Mouse (Mus musculus): ENCODE data around the gene Slc25a44. TPM values are rescaled to one million over a fixed set of nuclear protein-coding genes. Genes with fewer than 3 reads are reported as not detected.

Slc25a44 gene
- polyA plus RNA-seq, 1 experiment from 2014 or later, result 10.6 TPM

GRCm38 (mm10) chr3:88449395-88450023 lies 24.6 kb upstream of the Slc25a44 start:
- no peak for ATAC-seq (ENCODE audit: insufficient read depth)
- Histone ChIP-seq H3K9me3 (replicated peaks) (no peaks in the 10 kb centered on the region), H3K4me3 (replicated peaks) (no peak overlapping the region), H3K27me3 (peaks cover 58% of the 10 kb centered on the region), H3K9ac (no peak overlapping the region), H3K4me1 (replicated peaks) (peaks cover 33% of the 10 kb centered on the region), H3K27ac (replicated peaks) (no peak overlapping the region), H3K4me2 (no peak overlapping the region; the same call in 1 of the 2 replicates), H3K36me3 (replicated peaks) (peaks cover 11% of the 10 kb centered on the region)
- WGBS (ENCODE audit: insufficient replicate concordance), result 20% methylated on average over 21 of the region's 21 CpGs

GRCm38 (mm10) chr3:88448443-88448842 lies 23.5 kb upstream of the Slc25a44 start:
- peaks cover 28% of the 10 kb centered on the region for H3K4me1 ChIP-seq (replicated peaks)
- ATAC-seq (ENCODE audit: insufficient read depth), result no peak
- no peak overlapping the region for H3K27ac ChIP-seq (replicated peaks)
- 46% methylated on average over 8 of the region's 8 CpGs for WGBS (ENCODE audit: insufficient replicate concordance)
- H3K9ac ChIP-seq, result no peak overlapping the region
- H3K4me2 ChIP-seq, result no peak overlapping the region
- H3K27me3 ChIP-seq, result peaks cover 55% of the 10 kb centered on the region
- H3K36me3 ChIP-seq (replicated peaks), result peaks cover 11% of the 10 kb centered on the region
- H3K4me3 ChIP-seq (replicated peaks), result no peak overlapping the region
- H3K9me3 ChIP-seq (replicated peaks), result no peaks in the 10 kb centered on the region

- ATAC-seq (ENCODE audit: insufficient read depth), result no peak
- Histone ChIP-seq H3K4me2 (no peak overlapping the region), H3K27me3 (peaks cover 48% of the 10 kb centered on the region), H3K27ac (replicated peaks) (no peak overlapping the region; the same call in 1 of the 2 replicates), H3K9ac (no peak overlapping the region), H3K4me3 (replicated peaks) (no peak overlapping the region), H3K36me3 (replicated peaks) (peaks cover 11% of the 10 kb centered on the region), H3K4me1 (replicated peaks) (peaks cover 22% of the 10 kb centered on the region), H3K9me3 (replicated peaks) (no peaks in the 10 kb centered on the region)
- 39% methylated on average over 8 of the region's 8 CpGs for WGBS (ENCODE audit: insufficient replicate concordance)
Measured at GRCm38 (mm10) chr3:88447676-88448183, 22.8 kb upstream of the Slc25a44 start.

GRCm38 (mm10) chr3:88446471-88447123 lies 21.7 kb upstream of the Slc25a44 start:
- Histone ChIP-seq H3K27me3 (peaks cover 40% of the 10 kb centered on the region), H3K4me3 (replicated peaks) (no peak overlapping the region), H3K9ac (no peak overlapping the region), H3K36me3 (replicated peaks) (peaks cover 11% of the 10 kb centered on the region), H3K27ac (replicated peaks) (no peak overlapping the region), H3K4me2 (no peak overlapping the region), H3K9me3 (replicated peaks) (no peaks in the 10 kb centered on the region), H3K4me1 (replicated peaks) (peaks cover 22% of the 10 kb centered on the region)
- ATAC-seq (ENCODE audit: insufficient read depth), result no peak
- WGBS (ENCODE audit: insufficient replicate concordance), result 32% methylated on average over 8 of the region's 8 CpGs

- Histone ChIP-seq H3K4me3 (replicated peaks) (no peak overlapping the region), H3K27ac (replicated peaks) (no peak overlapping the region), H3K36me3 (replicated peaks) (peaks cover 17% of the 10 kb centered on the region; the same call in 1 of the 2 replicates), H3K27me3 (peaks cover 48% of the 10 kb centered on the region), H3K4me1 (replicated peaks) (peaks cover 22% of the 10 kb centered on the region), H3K4me2 (no peak overlapping the region), H3K9me3 (replicated peaks) (no peaks in the 10 kb centered on the region), H3K9ac (no peak overlapping the region)
- ATAC-seq (ENCODE audit: insufficient read depth), result peak; percentile 62
- WGBS (ENCODE audit: insufficient replicate concordance), result 26% methylated on average over 7 of the region's 7 CpGs
Measured at GRCm38 (mm10) chr3:88442888-88443287, 17.9 kb upstream of the Slc25a44 start.

GRCm38 (mm10) chr3:88442488-88442887 lies 17.5 kb upstream of the Slc25a44 start:
- peaks cover 19% of the 10 kb centered on the region; the same call in 1 of the 2 replicates for H3K36me3 ChIP-seq (replicated peaks)
- no peak overlapping the region for H3K4me3 ChIP-seq (replicated peaks)
- H3K27ac ChIP-seq (replicated peaks), result no peak overlapping the region
- no peak overlapping the region for H3K4me2 ChIP-seq
- H3K9ac ChIP-seq, result no peak overlapping the region
- H3K27me3 ChIP-seq, result peaks cover 52% of the 10 kb centered on the region
- no peak for ATAC-seq (ENCODE audit: insufficient read depth)
- 69% methylated on average over 12 of the region's 12 CpGs for WGBS (ENCODE audit: insufficient replicate concordance)
- peaks cover 22% of the 10 kb centered on the region for H3K4me1 ChIP-seq (replicated peaks)
- H3K9me3 ChIP-seq (replicated peaks), result no peaks in the 10 kb centered on the region

GRCm38 (mm10) chr3:88440500-88441381 lies 15.8 kb upstream of the Slc25a44 start:
- peak; percentile 17; the same call in 1 of the 2 replicates for ATAC-seq (ENCODE audit: insufficient read depth)
- Histone ChIP-seq H3K9ac (no peak overlapping the region), H3K9me3 (replicated peaks) (no peaks in the 10 kb centered on the region), H3K36me3 (replicated peaks) (peaks cover 29% of the 10 kb centered on the region), H3K27me3 (peaks cover 61% of the 10 kb centered on the region), H3K4me1 (replicated peaks) (peaks cover 30% of the 10 kb centered on the region), H3K27ac (replicated peaks) (no peak overlapping the region), H3K4me2 (peak overlapping the region; percentile 40), H3K4me3 (replicated peaks) (peak overlapping the region; percentile 8; the same call in 1 of the 2 replicates)
- 11% methylated on average over 27 of the region's 27 CpGs for WGBS (ENCODE audit: insufficient replicate concordance)

- H3K4me1 ChIP-seq (replicated peaks), result peaks cover 30% of the 10 kb centered on the region
- H3K27ac ChIP-seq (replicated peaks), result no peak overlapping the region
- H3K9me3 ChIP-seq (replicated peaks), result no peaks in the 10 kb centered on the region
- ATAC-seq (ENCODE audit: insufficient read depth), result no peak
- peaks cover 59% of the 10 kb centered on the region for H3K27me3 ChIP-seq
- no peak overlapping the region for H3K9ac ChIP-seq
- H3K36me3 ChIP-seq (replicated peaks), result peaks cover 28% of the 10 kb centered on the region
- H3K4me3 ChIP-seq (replicated peaks), result no peak overlapping the region
- 56% methylated on average over 4 of the region's 4 CpGs for WGBS (ENCODE audit: insufficient replicate concordance)
- no peak overlapping the region for H3K4me2 ChIP-seq
Measured at GRCm38 (mm10) chr3:88439582-88439981, 14.6 kb upstream of the Slc25a44 start.

GRCm38 (mm10) chr3:88437454-88437853 lies 12.5 kb upstream of the Slc25a44 start:
- WGBS (ENCODE audit: insufficient replicate concordance), result 62% methylated on average over 10 of the region's 10 CpGs
- H3K4me1 ChIP-seq (replicated peaks), result peaks cover 25% of the 10 kb centered on the region
- no peak overlapping the region for H3K9ac ChIP-seq
- ATAC-seq (ENCODE audit: insufficient read depth), result no peak
- no peak overlapping the region for H3K27ac ChIP-seq (replicated peaks)
- H3K9me3 ChIP-seq (replicated peaks), result no peaks in the 10 kb centered on the region
- H3K4me2 ChIP-seq, result no peak overlapping the region; the same call in 1 of the 2 replicates
- peaks cover 59% of the 10 kb centered on the region for H3K27me3 ChIP-seq
- no peak overlapping the region for H3K4me3 ChIP-seq (replicated peaks)
- peaks cover 28% of the 10 kb centered on the region for H3K36me3 ChIP-seq (replicated peaks)

- Histone ChIP-seq H3K36me3 (replicated peaks) (peaks cover 28% of the 10 kb centered on the region), H3K4me3 (replicated peaks) (no peak overlapping the region; the same call in 1 of the 2 replicates), H3K9ac (0 out of 2 replicates have a peak overlapping the region, but pooled peaks have one; percentile 11), H3K27ac (replicated peaks) (no peak overlapping the region), H3K4me1 (replicated peaks) (peaks cover 25% of the 10 kb centered on the region), H3K4me2 (peak overlapping the region; percentile 55), H3K27me3 (peaks cover 56% of the 10 kb centered on the region), H3K9me3 (replicated peaks) (no peaks in the 10 kb centered on the region)
- peak; percentile 31 for ATAC-seq (ENCODE audit: insufficient read depth)
- 10% methylated on average over 29 of the region's 29 CpGs for WGBS (ENCODE audit: insufficient replicate concordance)
Measured at GRCm38 (mm10) chr3:88436395-88437201, 11.7 kb upstream of the Slc25a44 start.
